Mouse (Mus musculus) adipose tissue, adult 10 weeks (tissue): ENCODE results near the gene Ckmt1. TPM values are rescaled to one million over a fixed set of nuclear protein-coding genes. Genes with fewer than 3 reads are reported as not detected.

Experiments used
- polyA plus RNA-seq: library from polyadenylated mRNA; stranded (reverse); fragments of 350-450 nt; fragmentation: Illumina TruSeq; extraction: RNeasy Lipid Tissue Mini Kit (QIAGEN cat#74804); gene quantifications from one replicate; pipeline ENCODE4 v1.2.3, GENCODE M21; 2014; ENCODE audit warnings: low read depth, low replicate concordance

Gene Ckmt1
- polyA plus RNA-seq = 3.6 TPM

GRCm38 (mm10) chr2:121357494-121357893, at the start of gene Ckmt1:
Ckmt1 (plus strand) TSS chr2:121357714.

GRCm38 (mm10) chr2:121354820-121355592, 2.5 kb upstream of the Ckmt1 start, which contains the start of gene Ppip5k1:
Ppip5k1 (minus strand) TSS chr2:121355396.

DNA sequence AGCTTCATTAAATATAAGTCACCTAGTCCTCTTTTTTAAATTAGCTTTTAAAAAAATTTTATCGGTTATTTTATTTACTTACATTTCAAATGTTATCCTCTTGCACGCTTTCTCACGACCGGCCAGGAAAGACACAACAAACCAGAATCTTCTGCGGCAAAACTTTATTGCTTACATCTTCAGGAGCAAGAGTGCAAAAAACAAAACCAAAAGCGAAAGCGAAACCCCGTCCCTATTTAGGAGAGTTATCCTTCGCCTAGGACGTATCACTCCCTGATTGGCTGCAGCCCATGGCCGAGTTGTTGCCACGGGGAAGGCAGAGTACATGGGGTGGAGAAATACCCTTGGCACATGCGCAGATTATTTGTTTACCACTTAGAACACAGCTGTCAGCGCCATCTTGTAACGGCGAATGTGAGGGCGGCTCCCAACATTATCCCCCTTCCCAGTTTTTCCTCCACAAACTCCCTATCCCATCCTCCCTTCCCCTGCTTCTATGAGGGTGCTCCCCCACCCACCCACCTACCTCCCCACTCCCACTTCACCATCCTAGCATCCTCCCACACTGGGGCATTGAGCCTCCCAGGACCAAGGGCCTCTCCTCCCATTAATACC, 29.6 kb downstream of the Ckmt1 start, which contains the start of gene Strc:
Gene Strc, minus strand, starts transcription at position 208 of the 615 bp plus-strand sequence.

Other genes starting within 250 kb of the Ckmt1 start
- 0.27 TPM for gene Tgm7, start 247.9 kb upstream of the Ckmt1 start, polyA plus RNA-seq
- 11.8 TPM for gene Adal, start 217.3 kb upstream of the Ckmt1 start, polyA plus RNA-seq
- 8.6 TPM for gene Lcmt2, start 217.1 kb upstream of the Ckmt1 start, polyA plus RNA-seq
- gene Tubgcp4, start 187.1 kb upstream of the Ckmt1 start, polyA plus RNA-seq = 18.2 TPM
- 9.7 TPM for gene Zscan29, start 186.6 kb upstream of the Ckmt1 start, polyA plus RNA-seq
- 22.6 TPM for gene Trp53bp1, start 86.3 kb upstream of the Ckmt1 start, polyA plus RNA-seq
- gene Map1a, start 68.1 kb upstream of the Ckmt1 start, polyA plus RNA-seq = 2.4 TPM
- gene Ppip5k1, start 2.3 kb upstream of the Ckmt1 start, polyA plus RNA-seq = 38.9 TPM
- 0.14 TPM for gene Strc, start 29.5 kb downstream of the Ckmt1 start, polyA plus RNA-seq
- gene Pdia3, start 56.1 kb downstream of the Ckmt1 start, polyA plus RNA-seq = 468 TPM
- gene Catsper2, start 56.1 kb downstream of the Ckmt1 start, polyA plus RNA-seq = 10.4 TPM
- gene Ell3, start 86.6 kb downstream of the Ckmt1 start, polyA plus RNA-seq = 16.5 TPM
- gene Serf2, start 91.5 kb downstream of the Ckmt1 start, polyA plus RNA-seq = 463 TPM
- 15.3 TPM for gene Hypk, start 95.6 kb downstream of the Ckmt1 start, polyA plus RNA-seq
- gene Serinc4, start 99.1 kb downstream of the Ckmt1 start, polyA plus RNA-seq = 0.74 TPM
- gene Mfap1b, start 116.4 kb downstream of the Ckmt1 start, polyA plus RNA-seq = 30.5 TPM
- gene Mfap1a, start 149.0 kb downstream of the Ckmt1 start, polyA plus RNA-seq = 24.0 TPM
- gene Wdr76, start 149.0 kb downstream of the Ckmt1 start, polyA plus RNA-seq = 2.1 TPM